Mouse (Mus musculus) myocyte (in vitro differentiated cells): ENCODE results near the gene Clcn6. TPM values are rescaled to one million over a fixed set of nuclear protein-coding genes. Genes with fewer than 3 reads are reported as not detected.

ENCODE experiments used
- H3K27me3 ChIP-seq: one replicate; pipeline ENCODE4 v1.6.1; 2011; ENCODE audit not compliant: control insufficient read depth, insufficient read depth, insufficient read length
- H3K36me3 ChIP-seq: one replicate; pipeline ENCODE4 v1.6.1; 2011; ENCODE audit not compliant: control insufficient read depth, insufficient read depth
- H3K4me2 ChIP-seq: one replicate; pipeline ENCODE4 v1.6.1; 2011; ENCODE audit warnings: low read depth, control low read depth
- H3K4me3 ChIP-seq: one replicate; pipeline ENCODE4 v1.5.1; 2011; ENCODE audit warnings: mild to moderate bottlenecking, control low read depth, moderate library complexity
- H3K79me2 ChIP-seq: one replicate; pipeline ENCODE4 v1.6.1; 2011; ENCODE audit not compliant: control insufficient read depth, insufficient read depth
- H3ac ChIP-seq: one replicate; pipeline ENCODE4 v1.6.1; 2011; ENCODE audit not compliant: control insufficient read depth, insufficient read length
- CEBPB ChIP-seq: IDR thresholded peaks from 2 replicates; pipeline ENCODE4 v1.6.1; 2011; ENCODE audit warnings: mild to moderate bottlenecking, moderate library complexity; ENCODE audit not compliant: poor library complexity, insufficient read depth, severe bottlenecking
- E2F4 ChIP-seq: IDR thresholded peaks from one replicate; pipeline ENCODE4 v1.6.1; 2011; ENCODE audit warnings: mild to moderate bottlenecking, control low read depth, moderate library complexity; ENCODE audit not compliant: insufficient read depth
- MAX ChIP-seq: IDR thresholded peaks from one replicate; pipeline ENCODE4 v1.6.1; 2011; ENCODE audit warnings: low read depth, mild to moderate bottlenecking, control low read depth
- MYOD1 ChIP-seq, 3 experiments: IDR thresholded peaks; one replicate each; pipeline ENCODE4 v1.6.1; 2011; ENCODE audit warnings: control low read depth in 2 of 3, low read depth in 2 of 3, mild to moderate bottlenecking in 2 of 3, moderate library complexity in 1 of 3; ENCODE audit not compliant: insufficient read length in 2 of 3, control insufficient read depth in 1 of 3
- MYOG ChIP-seq, 3 experiments: IDR thresholded peaks; one replicate each; pipeline ENCODE4 v1.6.1; 2011; ENCODE audit warnings: control low read depth in 2 of 3, low read depth in 2 of 3, mild to moderate bottlenecking in 2 of 3; ENCODE audit not compliant: insufficient read length in 2 of 3, control insufficient read depth in 1 of 3, insufficient read depth in 1 of 3
- POLR2A ChIP-seq: IDR thresholded peaks from one replicate; pipeline ENCODE4 v1.6.1; 2011; ENCODE audit warnings: low read depth, mild to moderate bottlenecking, control low read depth, moderate library complexity; ENCODE audit not compliant: insufficient read length
- POLR2AphosphoS2 ChIP-seq: IDR thresholded peaks from one replicate; pipeline ENCODE4 v1.6.1; 2011; ENCODE audit warnings: low read depth, control low read depth; ENCODE audit not compliant: insufficient read length
- REST ChIP-seq: IDR thresholded peaks from one replicate; pipeline ENCODE4 v1.6.1; 2011; ENCODE audit warnings: mild to moderate bottlenecking, control low read depth, moderate library complexity; ENCODE audit not compliant: insufficient read depth, insufficient read length
- SRF ChIP-seq: IDR thresholded peaks from one replicate; pipeline ENCODE4 v1.6.1; 2011; ENCODE audit warnings: low read depth; ENCODE audit not compliant: control insufficient read depth, insufficient read length
- TCF12 ChIP-seq: IDR thresholded peaks from one replicate; pipeline ENCODE4 v1.6.1; 2011; ENCODE audit warnings: mild to moderate bottlenecking, control low read depth; ENCODE audit not compliant: poor library complexity, insufficient read depth, severe bottlenecking
- TCF3 ChIP-seq: IDR thresholded peaks from one replicate; pipeline ENCODE4 v1.6.1; 2011; ENCODE audit warnings: low read depth, control low read depth; ENCODE audit not compliant: insufficient read length
- USF1 ChIP-seq: IDR thresholded peaks from one replicate; pipeline ENCODE4 v1.6.1; 2011; ENCODE audit warnings: low read depth, mild to moderate bottlenecking, control low read depth, moderate library complexity
- polyA plus RNA-seq: library from polyadenylated mRNA; unstranded; fragments of >200 nt; fragmentation: generic; extraction: Trizol; gene quantifications from one replicate; pipeline ENCODE4 v1.2.1, GENCODE M21; 2012; ENCODE audit warnings: missing spikeins

Clcn6 gene
- polyA plus RNA-seq, 1 experiment, result 19.6 TPM

DNA sequence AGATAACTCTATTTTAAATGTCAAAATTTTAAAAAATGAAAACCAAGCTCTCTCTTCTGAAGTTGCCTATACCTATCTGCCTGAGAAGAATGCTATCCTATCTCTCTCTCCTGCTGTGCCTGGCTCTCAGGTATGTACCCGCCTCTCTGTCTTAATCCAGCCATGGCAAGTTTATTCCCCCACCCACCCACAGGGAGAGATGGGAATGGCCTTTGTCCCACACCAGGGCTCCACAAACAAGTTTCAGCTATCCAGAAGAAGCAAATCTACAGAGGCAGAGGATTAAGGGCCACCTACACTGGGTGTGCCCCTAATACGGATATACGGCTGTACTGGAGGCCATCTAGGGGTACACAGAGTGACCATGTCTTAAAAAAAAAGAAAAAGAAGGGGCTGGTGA is 3.2 kb downstream of the Clcn6 start:
- Histone ChIP-seq H3K36me3 (no peaks in the 10 kb centered on the region), H3K27me3 (no peaks in the 10 kb centered on the region), H3K79me2 (peaks cover 28% of the 10 kb centered on the region), H3ac (no peak overlapping the region), H3K4me2 (no peak overlapping the region), H3K4me3 (no peak overlapping the region)
- no peak for TF ChIP-seq POLR2A
- TF ChIP-seq USF1, result no peak
- no peak for TF ChIP-seq REST
- TF ChIP-seq MYOG (IDR thresholded peaks at IDR 0.05; ENCODE audit: control insufficient read depth in 1 of 3, insufficient read depth in 1 of 3, insufficient read length in 2 of 3, low read depth in 2 of 3), result no peak
- no peak for TF ChIP-seq MYOD1 (IDR thresholded peaks at IDR 0.05; ENCODE audit: control insufficient read depth in 1 of 3, insufficient read length in 2 of 3, low read depth in 2 of 3)
- TF ChIP-seq SRF, result no peak
- no peak for TF ChIP-seq TCF3
- no peak for TF ChIP-seq E2F4

- Histone ChIP-seq H3K36me3 (peaks cover 4% of the 10 kb centered on the region), H3K4me2 (no peak overlapping the region), H3K79me2 (peaks cover 16% of the 10 kb centered on the region), H3ac (no peak overlapping the region), H3K27me3 (no peaks in the 10 kb centered on the region), H3K4me3 (no peak overlapping the region)
- no peak for TF ChIP-seq MYOD1 (IDR thresholded peaks at IDR 0.05; ENCODE audit: control insufficient read depth in 1 of 3, insufficient read length in 2 of 3, low read depth in 2 of 3)
- no peak for TF ChIP-seq USF1
- no peak for TF ChIP-seq CEBPB
- no peak for TF ChIP-seq MAX
- TF ChIP-seq TCF12, result no peak
- no peak for TF ChIP-seq POLR2AphosphoS2
- TF ChIP-seq POLR2A, result no peak
- no peak for TF ChIP-seq MYOG (IDR thresholded peaks at IDR 0.05; ENCODE audit: control insufficient read depth in 1 of 3, insufficient read depth in 1 of 3, insufficient read length in 2 of 3, low read depth in 2 of 3)
- no peak for TF ChIP-seq REST
- TF ChIP-seq SRF, result no peak
- no peak for TF ChIP-seq E2F4
Observed at GRCm38 (mm10) chr4:148033858-148034410, 4.7 kb downstream of the Clcn6 start.

GRCm38 (mm10) chr4:148030506-148030905 is 8.1 kb downstream of the Clcn6 start:
- Histone ChIP-seq H3K79me2 (no peaks in the 10 kb centered on the region), H3K27me3 (no peaks in the 10 kb centered on the region), H3K4me2 (no peak overlapping the region), H3ac (no peak overlapping the region), H3K4me3 (no peak overlapping the region), H3K36me3 (peaks cover 10% of the 10 kb centered on the region)
- TF ChIP-seq TCF3, result no peak
- no peak for TF ChIP-seq POLR2A
- TF ChIP-seq MYOG (IDR thresholded peaks at IDR 0.05; ENCODE audit: control insufficient read depth in 1 of 3, insufficient read depth in 1 of 3, insufficient read length in 2 of 3, low read depth in 2 of 3), result no peak
- TF ChIP-seq CEBPB, result no peak
- TF ChIP-seq POLR2AphosphoS2, result no peak
- TF ChIP-seq TCF12, result no peak
- no peak for TF ChIP-seq USF1

GRCm38 (mm10) chr4:148029297-148029696 is 9.3 kb downstream of the Clcn6 start:
- TF ChIP-seq SRF, result no peak
- no peak for TF ChIP-seq TCF3
- TF ChIP-seq MYOG (IDR thresholded peaks at IDR 0.05; ENCODE audit: control insufficient read depth in 1 of 3, insufficient read depth in 1 of 3, insufficient read length in 2 of 3, low read depth in 2 of 3), result no peak
- no peak for TF ChIP-seq POLR2A
- no peak for TF ChIP-seq TCF12
- no peak for TF ChIP-seq CEBPB
- TF ChIP-seq E2F4, result no peak
- no peak for TF ChIP-seq MYOD1 (IDR thresholded peaks at IDR 0.05; ENCODE audit: control insufficient read depth in 1 of 3, insufficient read length in 2 of 3, low read depth in 2 of 3)
- no peaks in the 10 kb centered on the region for H3K27me3 ChIP-seq
- no peaks in the 10 kb centered on the region for H3K79me2 ChIP-seq
- H3ac ChIP-seq, result no peak overlapping the region
- H3K4me2 ChIP-seq, result no peak overlapping the region
- no peak overlapping the region for H3K4me3 ChIP-seq
- H3K36me3 ChIP-seq, result peaks cover 15% of the 10 kb centered on the region

- H3K4me3 ChIP-seq, result no peak overlapping the region
- H3ac ChIP-seq, result no peak overlapping the region
- no peak for TF ChIP-seq TCF3
- no peak for TF ChIP-seq REST
- H3K79me2 ChIP-seq, result no peaks in the 10 kb centered on the region
- peaks cover 30% of the 10 kb centered on the region for H3K36me3 ChIP-seq
- H3K4me2 ChIP-seq, result no peak overlapping the region
- H3K27me3 ChIP-seq, result no peaks in the 10 kb centered on the region
Observed at GRCm38 (mm10) chr4:148024003-148024402, 14.6 kb downstream of the Clcn6 start.
